Mouse (Mus musculus) E14TG2a.4 (cell line): ENCODE measurements around the gene Ube2j1.

ENCODE experiments used
- CTCF ChIP-seq: conservative IDR thresholded peaks from 2 replicates; pipeline ENCODE4 v1.5.1; 2014; ENCODE audit warnings: low read length
- NANOG ChIP-seq: IDR thresholded peaks from 2 replicates; pipeline ENCODE4 v1.6.1; 2014; ENCODE audit warnings: borderline replicate concordance, low read length, mixed read lengths
- POU5F1 ChIP-seq: IDR thresholded peaks from 2 replicates; pipeline ENCODE4 v1.6.1; 2014; ENCODE audit warnings: low read length, borderline replicate concordance

GRCm38 (mm10) chr4:33052055-33052454 is 20.8 kb downstream of the Ube2j1 start:
- no peak for TF ChIP-seq CTCF
- TF ChIP-seq POU5F1, result no peak
- no peak for TF ChIP-seq NANOG
